Mouse (Mus musculus) ES-E14 (cell line): ENCODE data around the gene Os9.

ENCODE experiments used
- CHD2 ChIP-seq: IDR thresholded peaks from 2 replicates; pipeline ENCODE4 v1.6.1; 2014; ENCODE audit warnings: mild to moderate bottlenecking, low read depth, low read length, inconsistent platforms
- HCFC1 ChIP-seq: IDR thresholded peaks from 2 replicates; pipeline ENCODE4 v1.6.1; 2012; ENCODE audit warnings: low read length, inconsistent platforms, borderline replicate concordance; ENCODE audit not compliant: insufficient read depth
- ZC3H11A ChIP-seq: IDR thresholded peaks from 2 replicates; pipeline ENCODE4 v1.6.1; 2012; ENCODE audit warnings: low read depth, mild to moderate bottlenecking, inconsistent platforms, low read length, borderline replicate concordance

DNA sequence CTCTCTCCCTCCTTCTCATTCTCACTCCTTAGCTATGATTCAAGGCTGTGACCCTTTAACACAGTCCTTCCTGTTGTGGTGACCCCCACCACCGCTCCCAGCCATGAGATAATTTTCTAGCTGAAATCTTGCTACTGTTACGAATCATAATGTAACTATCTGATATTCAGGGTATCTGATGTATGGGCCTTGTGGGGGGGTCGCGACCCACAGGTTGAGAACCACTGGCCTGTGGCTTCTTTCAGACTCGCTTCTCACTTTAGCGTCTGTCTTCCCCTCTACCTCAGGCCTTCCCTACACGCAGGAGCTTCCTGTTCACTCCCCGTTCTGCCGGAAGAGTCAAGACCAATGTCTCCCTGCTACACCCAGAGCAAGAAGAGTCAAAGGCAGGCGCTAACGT is 2.5 kb downstream of the Os9 start:
- TF ChIP-seq HCFC1 (no peak), CHD2 (peak; percentile 90), ZC3H11A (no peak)
